Mouse (Mus musculus): Measurements from ENCODE around the gene Agap3. TPM values are rescaled to one million over a fixed set of nuclear protein-coding genes. Genes with fewer than 3 reads are reported as not detected.
A peak's percentile ranks its signal among the peaks of the same experiment; 100 is the strongest.

Gene Agap3
- polyA plus RNA-seq, 1 experiment from 2014 or later = 32.4 TPM

DNA sequence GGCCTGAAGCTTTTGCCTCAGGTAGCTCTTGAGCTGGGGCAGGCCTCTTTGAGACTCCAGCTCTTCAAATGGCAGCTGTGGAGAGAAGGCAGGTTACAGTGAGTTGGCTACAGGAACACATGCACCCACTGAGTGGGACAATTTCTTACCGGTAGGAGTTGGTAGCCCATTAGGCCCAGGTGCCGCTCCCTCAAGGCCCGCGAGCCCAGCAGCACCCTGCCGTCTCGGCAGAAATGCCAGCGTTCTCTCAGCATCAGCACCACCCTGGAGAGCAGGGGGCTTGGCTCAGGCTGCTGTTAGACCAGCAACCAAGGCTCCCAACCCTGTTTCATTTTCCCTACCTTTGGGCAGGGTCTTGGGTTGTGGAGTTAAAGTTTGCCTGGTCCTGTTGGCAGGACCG, 10.8 kb upstream of the Agap3 start:
- 90% methylated on average over 8 of the region's 8 CpGs for WGBS
- ATAC-seq (ENCODE audit: insufficient number of reproducible peaks, low FRiP score, low TSS enrichment, low read depth) = no peak
- no peaks in the 10 kb centered on the region for H3K9me3 ChIP-seq
- H3K9ac ChIP-seq = no peak overlapping the region
- no peak overlapping the region for H3K27ac ChIP-seq
- H3K27me3 ChIP-seq = no peaks in the 10 kb centered on the region
- H3K4me1 ChIP-seq = peaks cover 21% of the 10 kb centered on the region
- no peak overlapping the region for H3K4me3 ChIP-seq
- H3K4me2 ChIP-seq = no peak overlapping the region
- peaks cover 73% of the 10 kb centered on the region for H3K36me3 ChIP-seq

GRCm38 (mm10) chr5:24442029-24442428, 9.9 kb upstream of the Agap3 start:
- WGBS = 82% methylated on average over 9 of the region's 9 CpGs
- peaks cover 64% of the 10 kb centered on the region for H3K36me3 ChIP-seq

DNA sequence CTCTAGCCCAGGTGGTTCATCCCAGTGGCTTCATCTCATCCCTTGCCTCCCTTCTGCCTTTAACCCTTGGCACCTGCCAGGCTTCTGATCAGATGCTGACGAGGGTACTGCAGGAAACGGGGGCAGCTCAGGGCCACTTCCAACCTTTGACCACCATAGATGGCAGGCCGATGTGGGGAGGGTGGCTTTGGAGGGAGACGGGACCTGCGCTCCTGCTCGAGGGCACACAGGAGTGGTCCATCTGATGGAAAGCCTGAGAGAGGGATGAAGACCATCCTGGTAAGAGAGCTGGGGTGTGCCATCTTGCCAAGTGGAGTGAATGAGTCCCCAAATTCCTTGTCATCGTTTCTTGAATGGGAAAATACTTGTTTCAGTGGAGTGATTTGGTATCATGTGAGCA, 8.8 kb upstream of the Agap3 start:
- Histone ChIP-seq H3K36me3 (peaks cover 53% of the 10 kb centered on the region), H3K27ac (no peak overlapping the region), H3K9ac (no peak overlapping the region), H3K4me2 (no peak overlapping the region), H3K4me1 (peaks cover 39% of the 10 kb centered on the region), H3K27me3 (no peaks in the 10 kb centered on the region), H3K4me3 (no peak overlapping the region), H3K9me3 (no peaks in the 10 kb centered on the region)
- ATAC-seq (ENCODE audit: insufficient number of reproducible peaks, low FRiP score, low TSS enrichment, low read depth) = no peak
- 88% methylated on average over 7 of the region's 7 CpGs for WGBS

More at GRCm38 (mm10) chr5:24442029-24442428, 9.9 kb upstream of the Agap3 start:
- Histone ChIP-seq H3K27me3 (no peaks in the 10 kb centered on the region), H3K4me2 (no peak overlapping the region), H3K4me1 (peaks cover 28% of the 10 kb centered on the region), H3K4me3 (no peak overlapping the region), H3K27ac (no peak overlapping the region), H3K9me3 (no peaks in the 10 kb centered on the region), H3K9ac (no peak overlapping the region)
- ATAC-seq (ENCODE audit: insufficient number of reproducible peaks, low FRiP score, low TSS enrichment, low read depth) = no peak

DNA sequence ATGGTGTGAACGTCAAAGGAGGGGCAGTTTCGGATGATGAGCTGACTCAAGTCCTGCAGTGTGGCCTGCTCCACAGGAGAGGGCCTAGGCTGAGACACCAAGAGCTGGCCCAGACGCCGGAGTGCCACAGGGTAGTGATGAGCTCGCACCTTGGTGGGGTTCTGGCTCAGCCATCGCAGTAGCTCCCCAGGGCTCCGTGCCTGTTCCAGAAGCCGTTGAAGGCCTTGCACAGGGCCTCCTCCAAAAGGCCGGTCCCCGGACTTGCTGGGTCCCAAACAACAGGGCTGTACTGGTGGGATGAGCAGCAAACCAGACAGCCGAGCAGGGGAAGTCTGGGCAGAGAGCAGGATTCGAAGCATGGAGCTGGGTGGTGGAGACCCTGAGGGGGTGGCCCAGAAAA, 8.1 kb upstream of the Agap3 start:
- peaks cover 47% of the 10 kb centered on the region for H3K36me3 ChIP-seq
- no peak overlapping the region for H3K27ac ChIP-seq
- 79% methylated on average over 12 of the region's 12 CpGs for WGBS
- H3K27me3 ChIP-seq = no peaks in the 10 kb centered on the region
- no peaks in the 10 kb centered on the region for H3K9me3 ChIP-seq
- ATAC-seq (ENCODE audit: insufficient number of reproducible peaks, low FRiP score, low TSS enrichment, low read depth) = no peak
- H3K4me3 ChIP-seq = peak overlapping the region; percentile 96
- peak overlapping the region; percentile 98; the same call in 1 of the 2 replicates for H3K9ac ChIP-seq
- peak overlapping the region; percentile 76 for H3K4me2 ChIP-seq
- H3K4me1 ChIP-seq = peaks cover 39% of the 10 kb centered on the region

GRCm38 (mm10) chr5:24444746-24445427, 7.1 kb upstream of the Agap3 start, which contains the start of gene Fastk:
TSS of gene Fastk (minus strand) at chr5:24445287.
- peak within 1 kb of the TSS; percentile 76 for H3K4me2 ChIP-seq
- under 1% methylated on average over 59 of the region's 60 CpGs for WGBS
- peaks cover 39% of the 10 kb centered on the region for H3K4me1 ChIP-seq
- peak; percentile 87 for ATAC-seq (ENCODE audit: insufficient number of reproducible peaks, low FRiP score, low TSS enrichment, low read depth)
- H3K9me3 ChIP-seq = no peaks in the 10 kb centered on the region
- peak within 1 kb of the TSS; percentile 98 for H3K9ac ChIP-seq
- peak within 1 kb of the TSS; percentile 96 for H3K4me3 ChIP-seq
- H3K27ac ChIP-seq = peak within 1 kb of the TSS; percentile 96
- H3K36me3 ChIP-seq = peaks cover 37% of the 10 kb centered on the region
- no peaks in the 10 kb centered on the region for H3K27me3 ChIP-seq

- peaks cover 39% of the 10 kb centered on the region for H3K4me1 ChIP-seq
- peak overlapping the region; percentile 76 for H3K4me2 ChIP-seq
- no peaks in the 10 kb centered on the region for H3K27me3 ChIP-seq
- peak overlapping the region; percentile 96 for H3K27ac ChIP-seq
- H3K36me3 ChIP-seq = peaks cover 31% of the 10 kb centered on the region
- H3K4me3 ChIP-seq = peak overlapping the region; percentile 96
- H3K9ac ChIP-seq = peak overlapping the region; percentile 98
- 50% methylated on average over 20 of the region's 20 CpGs for WGBS
- H3K9me3 ChIP-seq = no peaks in the 10 kb centered on the region
- ATAC-seq (ENCODE audit: insufficient number of reproducible peaks, low FRiP score, low TSS enrichment, low read depth) = no peak
Observed at GRCm38 (mm10) chr5:24445428-24446080, 6.4 kb upstream of the Agap3 start.

- Histone ChIP-seq H3K4me3 (peak overlapping the region; percentile 59; the same call in 1 of the 2 replicates), H3K4me1 (peaks cover 47% of the 10 kb centered on the region), H3K4me2 (no peak overlapping the region), H3K9me3 (no peaks in the 10 kb centered on the region), H3K27ac (no peak overlapping the region), H3K9ac (no peak overlapping the region), H3K27me3 (no peaks in the 10 kb centered on the region), H3K36me3 (peaks cover 20% of the 10 kb centered on the region)
- ATAC-seq (ENCODE audit: insufficient number of reproducible peaks, low FRiP score, low TSS enrichment, low read depth) = no peak
- WGBS = 88% methylated on average over 7 of the region's 7 CpGs
Observed at GRCm38 (mm10) chr5:24446630-24447029, 5.3 kb upstream of the Agap3 start.

DNA sequence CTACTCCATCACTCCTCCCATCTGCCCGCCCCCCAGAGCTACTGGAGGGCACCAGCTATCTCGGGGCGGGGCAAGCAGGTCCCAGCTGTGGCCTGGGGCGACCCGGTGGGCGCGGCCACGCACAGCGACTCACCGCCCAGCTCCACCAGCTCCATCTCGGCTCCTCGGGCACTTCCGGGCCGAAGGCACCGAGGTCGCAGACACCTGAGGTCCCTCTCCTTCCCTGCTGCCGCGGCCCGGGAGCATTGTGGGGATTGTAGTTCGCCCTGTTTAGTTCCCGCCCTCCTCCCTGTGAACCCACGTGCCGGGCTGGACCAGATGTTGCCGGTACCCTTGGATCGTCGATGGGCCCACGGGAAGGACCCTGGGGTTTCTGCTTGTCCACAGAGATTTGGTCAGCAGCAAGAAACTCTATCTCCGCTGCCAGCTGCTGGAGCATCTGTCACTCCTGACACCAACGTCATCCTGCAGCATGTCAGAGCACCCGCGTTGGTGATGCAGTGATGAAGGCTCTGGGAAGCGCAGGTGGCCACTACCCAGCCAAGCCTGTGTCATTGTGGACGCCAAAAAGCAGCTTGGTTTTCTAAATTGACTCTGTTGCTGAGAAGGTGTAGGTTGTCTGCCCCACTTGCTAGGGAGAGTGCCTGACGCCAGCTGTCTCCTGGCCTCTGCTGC, 4.2 kb upstream of the Agap3 start, which contains the start of gene Tmub1:
Gene Tmub1 (minus strand): TSS at position 231 of the 675 bp plus-strand sequence.
- peak; percentile 42 for ATAC-seq (ENCODE audit: insufficient number of reproducible peaks, low FRiP score, low TSS enrichment, low read depth)
- peak within 1 kb of the TSS; percentile 77 for H3K4me2 ChIP-seq
- H3K4me3 ChIP-seq = peak within 1 kb of the TSS; percentile 59
- peaks cover 10% of the 10 kb centered on the region for H3K36me3 ChIP-seq
- H3K9ac ChIP-seq = peak within 1 kb of the TSS; percentile 43
- peak within 1 kb of the TSS; percentile 14; the same call in 1 of the 2 replicates for H3K27ac ChIP-seq
- WGBS = 3% methylated on average over 33 of the region's 34 CpGs
- peaks cover 47% of the 10 kb centered on the region for H3K4me1 ChIP-seq
- no peaks in the 10 kb centered on the region for H3K27me3 ChIP-seq
- no peaks in the 10 kb centered on the region for H3K9me3 ChIP-seq

DNA sequence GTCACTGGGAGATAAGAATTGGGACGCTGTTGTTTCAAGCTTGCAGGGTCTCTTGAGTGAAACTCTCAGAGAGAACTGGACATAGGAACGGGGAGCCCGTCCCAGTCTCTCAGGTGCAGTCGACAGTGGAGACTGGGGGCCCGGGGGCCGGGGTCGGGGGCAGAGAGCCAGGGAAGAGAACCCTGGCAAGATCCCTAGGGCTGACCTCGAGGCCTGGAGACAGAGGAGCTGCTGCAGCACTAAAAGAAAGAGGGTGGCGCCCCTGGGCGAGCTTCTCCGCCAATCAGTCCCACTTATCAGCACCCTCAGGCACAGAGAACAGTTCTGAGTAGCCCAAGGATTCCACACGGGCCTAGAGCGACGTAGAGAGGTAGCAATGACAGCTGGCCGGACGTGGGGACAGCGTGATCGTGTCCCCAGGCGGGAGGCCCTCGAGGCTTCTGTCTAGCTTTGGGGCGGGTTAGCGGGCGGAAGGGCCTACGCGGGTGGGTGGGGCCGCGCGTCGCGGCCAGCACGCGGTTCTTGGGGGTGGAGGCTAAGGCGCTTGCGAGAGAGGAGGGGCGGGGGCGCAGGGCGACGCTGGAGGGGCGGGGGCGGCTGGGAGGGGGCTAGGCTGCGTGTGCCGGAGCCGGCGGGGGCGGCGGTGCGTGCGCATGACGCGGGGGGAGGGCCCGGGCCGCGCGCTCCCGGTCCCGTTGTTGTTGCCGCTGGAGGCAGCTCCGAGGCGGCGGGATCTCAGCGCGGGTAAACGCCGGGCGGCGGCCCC, 530 bp upstream of the Agap3 start:
- Histone ChIP-seq H3K4me1 (peaks cover 60% of the 10 kb centered on the region), H3K4me2 (peak overlapping the region; percentile 91), H3K9ac (peak overlapping the region; percentile 96), H3K4me3 (peak overlapping the region; percentile 81), H3K27ac (peak overlapping the region; percentile 92), H3K27me3 (no peaks in the 10 kb centered on the region), H3K36me3 (no peaks in the 10 kb centered on the region), H3K9me3 (no peaks in the 10 kb centered on the region)
- 4% methylated on average over 35 of the region's 66 CpGs for WGBS
- ATAC-seq (ENCODE audit: insufficient number of reproducible peaks, low FRiP score, low TSS enrichment, low read depth) = peak; percentile 82

GRCm38 (mm10) chr5:24452691-24453233, 785 bp downstream of the Agap3 start:
- Histone ChIP-seq H3K27ac (peak overlapping the region; percentile 92), H3K36me3 (peaks cover 5% of the 10 kb centered on the region; the same call in 1 of the 2 replicates), H3K9ac (peak overlapping the region; percentile 96), H3K4me2 (peak overlapping the region; percentile 91), H3K4me3 (peak overlapping the region; percentile 81), H3K4me1 (peaks cover 49% of the 10 kb centered on the region), H3K9me3 (no peaks in the 10 kb centered on the region), H3K27me3 (no peaks in the 10 kb centered on the region)
- under 1% methylated on average over 29 of the region's 29 CpGs for WGBS
- ATAC-seq (ENCODE audit: insufficient number of reproducible peaks, low FRiP score, low TSS enrichment, low read depth) = no peak
